Mouse (Mus musculus): ENCODE data around the gene Lrp8.

DNA sequence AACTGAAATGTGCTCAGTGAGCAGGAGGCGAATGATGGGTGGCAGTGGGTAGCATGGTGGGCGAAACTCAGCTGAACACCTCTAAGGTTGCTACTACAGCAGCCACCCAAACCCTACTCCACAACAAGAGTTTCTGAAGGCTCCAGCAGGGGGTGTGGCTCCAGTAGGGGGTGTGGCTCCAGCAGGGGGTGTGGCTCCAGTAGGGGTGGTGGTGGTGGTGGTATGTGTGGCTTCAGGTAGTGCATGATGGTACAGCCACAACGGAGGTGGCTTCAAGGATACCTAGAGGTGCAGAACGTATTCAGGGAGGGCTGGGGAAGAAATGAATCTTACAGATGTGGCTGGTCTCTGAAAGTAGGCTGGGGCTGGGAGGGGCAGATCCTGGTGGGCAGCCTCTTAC lies 5.7 kb downstream of the Lrp8 start:
- TF ChIP-seq POLR2A (IDR thresholded peaks at IDR 0.05; ENCODE audit: insufficient read depth, low read depth, low read length) (no peak), CTCF (IDR thresholded peaks at IDR 0.05; ENCODE audit: insufficient read depth, low read depth, low read length) (no peak)

Data from olfactory bulb, adult 2 months (tissue).